Mouse (Mus musculus): ENCODE data around the gene Wdcp. TPM values are rescaled to one million over a fixed set of nuclear protein-coding genes. Genes with fewer than 3 reads are reported as not detected.

Gene Wdcp
- polyA plus RNA-seq, 1 experiment = 3.8 TPM

GRCm38 (mm10) chr12:4817361-4818101 is 25.6 kb upstream of the Wdcp start, which contains the start of gene Sf3b6:
TSS of gene Sf3b6 (plus strand) at chr12:4817544.
- H3K27ac ChIP-seq (ENCODE audit: control insufficient read depth, insufficient read depth, low read depth, low read length) = peak within 1 kb of the TSS; percentile 50
- H3K36me3 ChIP-seq (ENCODE audit: control insufficient read depth, insufficient read depth, low read length) = no peaks in the 10 kb centered on the region
- no peaks in the 10 kb centered on the region for H3K27me3 ChIP-seq (ENCODE audit: control insufficient read depth, insufficient read depth, low read length)
- no peaks in the 10 kb centered on the region; the same call in 1 of the 2 replicates for H3K4me1 ChIP-seq (ENCODE audit: control insufficient read depth, insufficient read depth, low read length)
- TF ChIP-seq CTCF (IDR thresholded peaks at IDR 0.05; ENCODE audit: control insufficient read depth, insufficient read depth, insufficient replicate concordance, low read depth, low read length) (no peak), POLR2A (IDR thresholded peaks at IDR 0.05; ENCODE audit: control insufficient read depth, low read depth, low read length) (peak; percentile 74)
- H3K4me3 ChIP-seq (ENCODE audit: control insufficient read depth, low read depth, low read length) = peak within 1 kb of the TSS; percentile 92

GRCm38 (mm10) chr12:4827256-4827655 is 15.8 kb upstream of the Wdcp start:
- no peak for TF ChIP-seq POLR2A (IDR thresholded peaks at IDR 0.05; ENCODE audit: control insufficient read depth, low read depth, low read length)
- H3K4me1 ChIP-seq (ENCODE audit: control insufficient read depth, insufficient read depth, low read length) = no peaks in the 10 kb centered on the region
- no peak overlapping the region for H3K4me3 ChIP-seq (ENCODE audit: control insufficient read depth, low read depth, low read length)
- no peak overlapping the region for H3K27ac ChIP-seq (ENCODE audit: control insufficient read depth, insufficient read depth, low read depth, low read length)
- H3K27me3 ChIP-seq (ENCODE audit: control insufficient read depth, insufficient read depth, low read length) = no peaks in the 10 kb centered on the region
- H3K36me3 ChIP-seq (ENCODE audit: control insufficient read depth, insufficient read depth, low read length) = no peaks in the 10 kb centered on the region; the same call in 1 of the 2 replicates

GRCm38 (mm10) chr12:4836959-4837358 is 6.1 kb upstream of the Wdcp start:
- Histone ChIP-seq H3K4me1 (ENCODE audit: control insufficient read depth, insufficient read depth, low read length) (peaks cover 10% of the 10 kb centered on the region), H3K36me3 (ENCODE audit: control insufficient read depth, insufficient read depth, low read length) (no peaks in the 10 kb centered on the region), H3K27me3 (ENCODE audit: control insufficient read depth, insufficient read depth, low read length) (peaks cover 2% of the 10 kb centered on the region; the same call in 1 of the 2 replicates), H3K4me3 (ENCODE audit: control insufficient read depth, low read depth, low read length) (no peak overlapping the region), H3K27ac (ENCODE audit: control insufficient read depth, insufficient read depth, low read depth, low read length) (no peak overlapping the region)
- TF ChIP-seq CTCF (IDR thresholded peaks at IDR 0.05; ENCODE audit: control insufficient read depth, insufficient read depth, insufficient replicate concordance, low read depth, low read length) = no peak
- no peak for TF ChIP-seq POLR2A (IDR thresholded peaks at IDR 0.05; ENCODE audit: control insufficient read depth, low read depth, low read length)

GRCm38 (mm10) chr12:4840010-4840409 is 3.1 kb upstream of the Wdcp start:
- Histone ChIP-seq H3K27ac (ENCODE audit: control insufficient read depth, insufficient read depth, low read depth, low read length) (no peak overlapping the region), H3K4me1 (ENCODE audit: control insufficient read depth, insufficient read depth, low read length) (peaks cover 19% of the 10 kb centered on the region), H3K36me3 (ENCODE audit: control insufficient read depth, insufficient read depth, low read length) (no peaks in the 10 kb centered on the region), H3K27me3 (ENCODE audit: control insufficient read depth, insufficient read depth, low read length) (peaks cover 2% of the 10 kb centered on the region; the same call in 1 of the 2 replicates), H3K4me3 (ENCODE audit: control insufficient read depth, low read depth, low read length) (no peak overlapping the region)
- no peak for TF ChIP-seq POLR2A (IDR thresholded peaks at IDR 0.05; ENCODE audit: control insufficient read depth, low read depth, low read length)
- no peak for TF ChIP-seq CTCF (IDR thresholded peaks at IDR 0.05; ENCODE audit: control insufficient read depth, insufficient read depth, insufficient replicate concordance, low read depth, low read length)

- Histone ChIP-seq H3K4me3 (ENCODE audit: control insufficient read depth, low read depth, low read length) (peak overlapping the region; percentile 67), H3K27me3 (ENCODE audit: control insufficient read depth, insufficient read depth, low read length) (peaks cover 2% of the 10 kb centered on the region; the same call in 1 of the 2 replicates), H3K27ac (ENCODE audit: control insufficient read depth, insufficient read depth, low read depth, low read length) (no peak overlapping the region), H3K4me1 (ENCODE audit: control insufficient read depth, insufficient read depth, low read length) (peaks cover 19% of the 10 kb centered on the region), H3K36me3 (ENCODE audit: control insufficient read depth, insufficient read depth, low read length) (no peaks in the 10 kb centered on the region)
- no peak for TF ChIP-seq POLR2A (IDR thresholded peaks at IDR 0.05; ENCODE audit: control insufficient read depth, low read depth, low read length)
- no peak for TF ChIP-seq CTCF (IDR thresholded peaks at IDR 0.05; ENCODE audit: control insufficient read depth, insufficient read depth, insufficient replicate concordance, low read depth, low read length)
Measured at GRCm38 (mm10) chr12:4840741-4841140, 2.4 kb upstream of the Wdcp start.

- no peaks in the 10 kb centered on the region for H3K36me3 ChIP-seq (ENCODE audit: control insufficient read depth, insufficient read depth, low read length)
- TF ChIP-seq CTCF (IDR thresholded peaks at IDR 0.05; ENCODE audit: control insufficient read depth, insufficient read depth, insufficient replicate concordance, low read depth, low read length) (no peak), POLR2A (IDR thresholded peaks at IDR 0.05; ENCODE audit: control insufficient read depth, low read depth, low read length) (no peak)
- H3K4me1 ChIP-seq (ENCODE audit: control insufficient read depth, insufficient read depth, low read length) = peaks cover 19% of the 10 kb centered on the region
- H3K4me3 ChIP-seq (ENCODE audit: control insufficient read depth, low read depth, low read length) = peak within 1 kb of the TSS; percentile 67
- H3K27ac ChIP-seq (ENCODE audit: control insufficient read depth, insufficient read depth, low read depth, low read length) = no peak within 1 kb of the TSS
- H3K27me3 ChIP-seq (ENCODE audit: control insufficient read depth, insufficient read depth, low read length) = peaks cover 2% of the 10 kb centered on the region; the same call in 1 of the 2 replicates
Measured at GRCm38 (mm10) chr12:4841392-4841887, 1.7 kb upstream of the Wdcp start, which contains the start of gene Fkbp1b. TSS of gene Fkbp1b (minus strand) at chr12:4841591.

- H3K36me3 ChIP-seq (ENCODE audit: control insufficient read depth, insufficient read depth, low read length) = no peaks in the 10 kb centered on the region
- no peak overlapping the region for H3K4me3 ChIP-seq (ENCODE audit: control insufficient read depth, low read depth, low read length)
- TF ChIP-seq POLR2A (IDR thresholded peaks at IDR 0.05; ENCODE audit: control insufficient read depth, low read depth, low read length) (no peak), CTCF (IDR thresholded peaks at IDR 0.05; ENCODE audit: control insufficient read depth, insufficient read depth, insufficient replicate concordance, low read depth, low read length) (no peak)
- no peak overlapping the region for H3K27ac ChIP-seq (ENCODE audit: control insufficient read depth, insufficient read depth, low read depth, low read length)
- peaks cover 19% of the 10 kb centered on the region for H3K4me1 ChIP-seq (ENCODE audit: control insufficient read depth, insufficient read depth, low read length)
- H3K27me3 ChIP-seq (ENCODE audit: control insufficient read depth, insufficient read depth, low read length) = peaks cover 2% of the 10 kb centered on the region; the same call in 1 of the 2 replicates
Measured at GRCm38 (mm10) chr12:4842456-4842855, 647 bp upstream of the Wdcp start.
